Mouse (Mus musculus) urinary bladder, postnatal 0 days (tissue): Measurements from ENCODE around the gene Mat2b. TPM values are rescaled to one million over a fixed set of nuclear protein-coding genes. Genes with fewer than 3 reads are reported as not detected.

Experiments
- polyA plus RNA-seq: library from polyadenylated mRNA; unstranded; fragments of >200 nt; fragmentation: Nextera tagmentation; extraction: Ambion mirVana; gene quantifications from 2 replicates; pipeline ENCODE4 v1.2.1, GENCODE M21; 2015

Gene Mat2b
- polyA plus RNA-seq = 79.1 and 82.2 TPM in 2 replicates

DNA sequence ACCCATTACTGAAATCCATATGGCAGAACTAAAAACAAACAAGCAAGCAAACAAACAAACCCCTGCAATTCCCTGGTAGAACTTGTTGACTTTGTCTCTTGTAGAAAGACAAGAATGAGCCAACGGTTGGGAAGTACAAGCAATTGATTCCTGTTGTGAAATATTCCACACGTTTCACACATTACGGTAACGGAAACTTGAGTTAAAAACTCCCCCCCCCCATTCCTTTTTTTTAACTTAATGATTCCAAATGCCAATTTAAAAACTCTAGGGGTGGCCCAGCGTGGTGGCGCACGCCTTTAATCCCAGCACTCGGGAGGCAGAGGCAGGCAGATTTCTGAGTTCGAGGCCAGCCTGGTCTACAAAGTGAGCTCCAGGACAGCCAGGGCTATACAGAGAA, at the start of gene Mat2b:
Gene Mat2b (minus strand): TSS at position 101 of the 400 bp plus-strand sequence.

DNA sequence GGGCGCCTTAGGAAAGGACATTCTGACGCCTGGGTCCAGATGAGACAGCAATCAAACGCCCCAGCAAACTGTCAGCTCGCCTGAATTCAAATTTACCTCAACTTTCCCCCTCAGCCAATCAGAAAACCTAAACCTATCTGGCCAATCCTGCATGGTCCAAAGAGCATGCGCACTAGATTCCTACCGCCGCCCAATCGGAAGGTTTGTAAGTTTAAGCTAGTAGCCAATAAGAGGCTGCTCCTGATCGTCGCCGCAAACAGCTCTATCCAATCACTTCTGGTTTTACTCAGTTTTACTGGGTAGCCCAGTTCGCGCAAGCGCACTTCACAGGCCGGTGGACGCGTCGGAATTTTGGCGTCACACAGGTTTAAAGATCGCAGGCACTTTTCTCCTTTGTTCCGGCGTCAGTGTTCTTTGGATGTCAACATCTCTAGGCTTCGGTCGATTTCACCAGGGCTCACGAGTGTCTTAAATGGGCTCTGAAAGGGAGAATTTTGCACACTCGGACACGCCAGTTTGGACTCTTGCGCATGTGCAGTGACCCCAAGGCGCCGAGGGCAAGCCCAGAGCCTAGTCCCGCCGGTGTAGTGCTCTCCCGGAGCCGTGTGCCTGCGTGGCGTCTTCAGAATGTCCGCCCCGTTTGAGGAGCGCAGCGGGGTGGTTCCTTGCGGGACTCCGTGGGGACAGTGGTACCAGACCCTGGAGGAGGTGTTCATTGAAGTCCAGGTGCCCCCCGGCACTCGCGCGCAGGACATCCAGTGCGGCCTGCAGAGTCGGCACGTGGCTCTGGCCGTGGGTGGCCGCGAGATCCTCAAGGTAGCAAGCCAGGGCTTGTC, 38.6 kb upstream of the Mat2b start, which contains the start of the genes Hmmr and Nudcd2:
Gene Hmmr (minus strand): TSS at position 84 of the 836 bp plus-strand sequence.
Gene Nudcd2 (plus strand): TSS at position 329 of the 836 bp plus-strand sequence.

Other genes starting within 250 kb of the Mat2b start
- gene Hmmr, start 38.2 kb upstream of the Mat2b start, polyA plus RNA-seq = 8.4 and 12.1 TPM in 2 replicates
- gene Nudcd2, start 38.5 kb upstream of the Mat2b start, polyA plus RNA-seq = 71.3 and 92.8 TPM in 2 replicates
- gene Ccng1, start 60.1 kb upstream of the Mat2b start, polyA plus RNA-seq = 64.6 and 77.0 TPM in 2 replicates